Mouse (Mus musculus) urinary bladder, adult 2 months (tissue): ENCODE measurements around the gene Zfp704. TPM values are rescaled to one million over a fixed set of nuclear protein-coding genes. Genes with fewer than 3 reads are reported as not detected.

ENCODE experiments used
- DNase-seq: peaks from one replicate; pipeline ENCODE4 v3.0.0; 2022; ENCODE audit warnings: low spot score
- polyA plus RNA-seq: library from polyadenylated mRNA; depleted of rRNA; stranded (reverse); fragments of >200 nt; gene quantifications from 2 replicates; pipeline ENCODE4 v1.2.3, GENCODE M21; 2012

The Zfp704 gene
- polyA plus RNA-seq, 1 experiment: 8.5 TPM

GRCm38 (mm10) chr3:9461660-9462059 is 148.2 kb downstream of the Zfp704 start:
- DNase-seq: no peak

DNA sequence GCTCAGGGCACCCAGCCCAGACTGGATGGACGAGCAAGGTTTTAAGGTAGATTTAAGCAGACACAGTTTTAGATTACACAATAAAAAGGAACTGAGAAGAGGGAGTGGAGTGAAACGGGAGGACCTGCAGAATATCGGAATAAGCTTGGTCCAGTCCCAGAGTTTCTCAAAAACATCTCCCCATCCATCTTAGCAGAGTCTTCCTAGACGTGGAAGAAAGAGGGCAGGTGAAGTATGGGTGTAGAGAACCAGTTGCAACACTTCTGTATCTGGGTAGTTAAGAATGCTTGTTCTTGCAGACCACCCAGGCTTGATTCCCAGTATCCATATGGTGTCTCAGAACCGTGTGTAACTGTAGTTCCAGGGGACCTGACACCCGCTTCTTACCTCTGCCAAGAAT is 149.6 kb downstream of the Zfp704 start:
- DNase-seq: no peak

DNA sequence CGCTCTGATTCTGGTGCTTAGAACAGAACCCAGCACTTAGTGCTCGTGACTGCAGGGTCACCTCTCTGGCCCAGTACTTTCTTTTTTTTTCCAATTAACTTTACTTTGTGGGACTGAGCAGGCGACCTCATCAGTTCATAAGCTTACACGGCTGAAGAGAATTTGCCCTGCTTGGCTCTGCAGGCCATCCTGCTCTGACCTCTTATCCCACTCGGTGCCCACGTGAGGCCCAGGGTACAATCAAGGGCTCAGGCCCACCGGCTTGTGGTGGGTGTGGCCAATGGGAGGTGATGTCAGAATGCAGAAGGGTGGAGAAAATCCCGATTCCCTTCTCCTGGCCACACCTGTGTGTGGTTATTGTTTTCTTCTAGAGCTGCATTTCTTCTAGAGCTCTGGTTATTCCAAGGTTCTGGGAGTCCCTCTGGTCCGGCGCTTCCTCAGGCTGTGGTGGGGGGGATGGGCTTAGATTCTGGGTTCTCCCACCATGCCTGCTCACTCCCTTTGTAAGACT is 153.4 kb downstream of the Zfp704 start:
- DNase-seq: no peak

DNA sequence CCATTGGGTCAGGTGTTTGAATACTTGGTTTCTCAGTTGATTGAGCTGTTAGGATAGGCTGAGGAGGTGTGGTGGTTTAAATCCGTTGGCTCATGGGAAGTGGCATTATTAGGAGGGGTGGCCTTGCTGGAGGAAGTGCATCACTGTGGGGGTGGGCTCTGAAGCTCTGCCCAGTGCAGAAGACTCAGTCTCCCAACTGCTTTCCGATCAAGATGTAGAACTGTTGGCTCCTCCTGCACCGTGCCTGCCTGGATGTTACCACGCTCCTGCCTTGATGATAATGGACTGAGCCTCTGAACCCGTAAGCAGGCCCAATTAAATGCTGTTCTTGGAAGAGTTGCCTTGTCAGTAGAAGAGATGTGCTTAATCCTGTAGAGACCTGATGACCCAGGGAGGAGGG is 154.5 kb downstream of the Zfp704 start:
- DNase-seq: no peak

- no peak for DNase-seq
Measured at GRCm38 (mm10) chr3:9454556-9455330, 155.1 kb downstream of the Zfp704 start.

DNA sequence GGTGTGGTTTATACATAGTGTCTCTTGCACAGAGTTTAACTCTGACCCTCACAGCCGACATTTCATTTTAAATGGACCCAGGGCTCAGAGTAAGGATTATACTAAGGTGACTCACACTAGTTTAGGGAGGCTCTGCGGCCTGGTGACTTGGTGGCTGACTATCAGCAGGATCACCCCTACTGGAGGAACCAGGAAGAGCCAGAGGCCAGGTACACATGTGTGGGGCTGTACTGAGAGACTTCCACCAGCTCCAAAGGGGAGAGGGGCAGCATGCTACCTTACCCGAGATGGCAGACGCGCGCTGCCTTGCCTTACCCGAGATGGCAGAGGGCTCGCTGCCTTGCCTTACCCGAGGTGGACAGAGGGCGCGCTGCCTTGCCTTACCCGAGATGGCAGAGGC is 159.4 kb downstream of the Zfp704 start:
- DNase-seq: no peak

GRCm38 (mm10) chr3:9449261-9450007 is 160.5 kb downstream of the Zfp704 start:
- DNase-seq: no peak

- no peak for DNase-seq
Measured at GRCm38 (mm10) chr3:9448541-9448940, 161.3 kb downstream of the Zfp704 start.

DNA sequence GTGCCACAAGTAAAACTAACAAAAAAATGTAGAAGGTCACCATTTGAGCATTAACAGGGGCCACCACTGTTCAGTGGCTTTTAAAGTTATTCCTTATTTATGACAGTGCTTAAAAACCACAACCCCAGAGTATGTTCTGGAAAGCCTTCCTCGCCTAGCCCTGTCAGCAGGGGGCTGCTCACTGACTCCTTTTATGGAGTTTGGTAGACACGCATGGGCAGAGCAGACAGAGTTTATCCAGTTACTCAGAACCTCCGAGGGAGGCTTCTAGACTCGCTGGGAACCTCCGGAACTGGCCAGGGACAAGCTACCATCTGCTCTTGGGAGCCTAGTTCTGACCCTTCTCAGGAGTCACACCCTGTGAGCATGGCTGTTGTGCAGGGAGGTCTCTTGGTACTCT is 165.3 kb downstream of the Zfp704 start:
- no peak for DNase-seq

DNA sequence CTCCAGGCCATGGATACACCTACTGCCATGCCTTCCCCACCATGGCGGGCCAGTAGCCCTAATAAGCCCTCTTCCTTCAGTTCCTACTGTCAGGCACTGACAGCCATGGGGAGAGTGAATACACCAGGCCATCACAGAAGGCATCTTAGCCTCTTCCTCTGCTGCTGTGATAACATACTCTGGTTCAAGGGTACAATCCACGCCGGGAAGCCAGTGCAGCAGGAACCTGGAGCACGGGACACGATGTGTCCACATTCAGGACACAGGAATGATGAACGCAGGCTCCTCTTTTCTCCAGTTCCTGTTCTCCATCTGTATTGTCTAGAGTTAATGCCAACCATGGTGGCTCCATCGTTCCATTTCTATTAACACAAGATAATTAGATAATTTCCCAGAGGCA is 165.9 kb downstream of the Zfp704 start:
- DNase-seq: no peak

- DNase-seq: no peak
Measured at GRCm38 (mm10) chr3:9443476-9443875, 166.4 kb downstream of the Zfp704 start.

GRCm38 (mm10) chr3:9441566-9442540 is 168.0 kb downstream of the Zfp704 start:
- DNase-seq: no peak

- no peak for DNase-seq
Measured at GRCm38 (mm10) chr3:9440466-9440865, 169.4 kb downstream of the Zfp704 start.

DNA sequence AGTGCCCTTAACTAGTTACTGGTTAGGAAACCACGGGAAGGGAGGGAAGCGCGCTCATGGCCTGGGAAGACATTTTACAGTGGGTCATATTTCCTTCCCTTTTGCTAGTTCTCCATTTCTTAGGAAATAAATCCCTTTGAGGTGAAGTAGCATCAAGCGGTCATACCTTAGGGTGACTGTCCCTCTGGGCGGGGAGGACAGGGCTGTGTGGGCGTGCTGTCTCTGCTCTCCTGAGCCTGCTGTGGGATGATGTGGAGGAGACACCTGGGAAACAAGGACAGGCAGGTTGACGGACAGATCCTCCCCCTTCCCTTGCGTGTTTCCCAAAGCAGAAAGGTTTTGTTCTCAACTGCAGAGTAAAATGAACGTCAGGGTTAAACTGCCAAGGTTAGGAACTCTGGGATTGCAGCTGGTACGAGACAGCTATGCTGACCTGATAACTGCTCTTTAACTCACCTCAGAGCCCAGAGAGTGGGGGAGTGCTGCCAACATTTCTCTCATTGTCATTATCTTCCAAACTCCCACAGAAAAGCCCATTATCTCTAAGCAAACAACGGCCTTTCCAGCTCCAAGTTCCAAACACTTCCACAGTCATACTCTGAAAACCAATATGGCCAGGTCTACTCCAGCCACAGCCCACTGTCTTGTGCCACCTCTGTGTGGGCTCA is 170.1 kb downstream of the Zfp704 start:
- no peak for DNase-seq

- DNase-seq: no peak
Measured at GRCm38 (mm10) chr3:9436256-9436655, 173.6 kb downstream of the Zfp704 start.

DNA sequence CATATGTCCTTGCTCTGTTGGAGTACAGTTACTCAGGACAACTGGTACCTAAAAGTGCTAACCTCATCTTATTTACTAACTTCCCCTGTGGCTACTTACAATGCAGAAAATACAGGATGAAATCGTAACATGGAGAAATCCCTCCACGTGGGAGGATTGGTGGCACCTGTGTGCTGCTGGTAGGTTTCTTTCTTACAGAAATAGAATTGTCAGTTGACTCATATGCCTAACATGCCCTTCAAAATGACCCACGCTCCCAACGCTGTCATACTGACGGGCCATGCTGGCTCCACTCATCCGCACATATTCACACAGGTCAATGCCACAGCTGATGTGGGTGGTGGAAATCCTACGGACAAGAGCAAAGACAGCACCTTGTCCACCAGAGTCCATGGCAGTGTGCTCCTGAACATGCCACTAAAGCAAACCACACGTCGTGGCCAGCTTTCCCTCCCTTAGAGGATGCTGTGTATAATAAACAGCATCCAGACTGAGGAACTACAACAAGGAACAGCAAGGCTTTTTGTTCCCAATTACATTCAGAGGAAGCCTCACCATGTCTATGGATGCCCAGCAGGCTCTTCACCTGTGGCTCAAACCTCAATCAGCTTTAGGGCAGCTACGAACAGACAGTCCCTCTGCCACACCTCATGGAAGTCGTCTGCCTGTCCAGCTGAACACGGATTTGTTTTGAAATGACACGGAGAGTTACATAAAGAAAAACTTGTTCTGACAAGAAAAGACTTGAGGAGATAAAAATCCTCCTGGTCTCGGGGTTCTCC is 175.3 kb downstream of the Zfp704 start:
- no peak for DNase-seq

DNA sequence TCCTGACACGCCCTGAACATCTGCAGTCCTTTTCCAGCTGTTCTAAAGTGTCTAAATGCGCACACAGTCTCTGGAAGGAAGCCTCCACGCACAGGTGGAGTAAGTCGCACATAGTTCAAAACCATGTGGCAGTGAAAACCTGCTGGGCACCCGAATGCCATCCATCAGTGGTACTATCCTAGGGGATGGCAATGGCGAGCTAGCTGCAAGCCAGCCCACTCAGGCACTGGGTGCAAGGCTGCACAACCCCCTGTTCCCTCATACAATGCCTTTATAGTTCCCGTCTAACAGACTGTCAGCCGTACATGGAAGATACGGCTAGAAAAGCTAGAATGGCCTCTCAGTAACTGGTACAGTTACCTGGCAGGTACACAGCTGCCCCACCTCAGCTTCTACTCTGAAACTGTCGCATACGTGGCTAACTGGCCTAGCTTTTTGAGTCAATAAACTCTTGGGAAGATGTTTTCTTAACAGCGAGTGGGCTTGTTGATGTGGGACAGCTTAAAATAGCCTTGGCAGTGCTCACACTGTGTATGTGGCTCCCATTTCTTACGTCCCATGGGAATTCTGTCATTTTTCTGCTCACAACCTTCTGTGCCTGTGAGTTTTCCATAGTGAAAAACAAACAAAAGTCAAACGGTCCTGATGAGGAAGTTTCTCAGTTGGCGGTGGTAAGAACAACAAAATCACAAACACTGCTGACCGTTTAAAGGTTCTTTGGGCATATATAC is 176.9 kb downstream of the Zfp704 start:
- no peak for DNase-seq

DNA sequence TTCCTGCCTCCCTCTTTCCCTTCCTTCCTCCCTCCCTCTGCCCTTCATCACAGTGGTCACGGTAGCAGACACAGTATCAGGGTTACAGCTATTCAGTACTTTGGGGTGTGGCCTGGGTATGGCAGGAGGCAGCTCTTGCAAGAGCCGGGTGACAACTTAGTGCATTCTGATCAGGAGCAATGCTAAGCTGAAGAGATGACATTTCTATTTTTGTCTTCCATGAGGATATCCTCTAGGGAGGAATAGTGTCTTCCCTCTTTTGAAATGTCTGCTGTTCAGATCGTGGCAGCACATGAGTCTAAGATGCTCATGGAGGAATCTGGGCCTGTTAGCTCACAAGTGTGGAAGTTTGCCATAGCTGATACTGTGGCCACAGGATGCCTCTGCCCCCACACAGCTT is 177.7 kb downstream of the Zfp704 start:
- DNase-seq: no peak

GRCm38 (mm10) chr3:9429946-9430345 is 179.9 kb downstream of the Zfp704 start:
- no peak for DNase-seq

GRCm38 (mm10) chr3:9427826-9428225 is 182.1 kb downstream of the Zfp704 start:
- no peak for DNase-seq
